Mouse (Mus musculus) spleen, adult 2 months (tissue): ENCODE measurements around the gene Nceh1. TPM values are rescaled to one million over a fixed set of nuclear protein-coding genes. Genes with fewer than 3 reads are reported as not detected.

ENCODE experiments used
- DNase-seq, 2 experiments: peaks; one replicate each; pipeline versions ENCODE4 v3.0.0 to v3.0.0-alpha.2; 2012 to 2021; ENCODE audit warnings: low spot score in 2 of 2, low read depth in 1 of 2
- H3K27ac ChIP-seq: fragments of 200-500 bp; 2 replicates; pipeline ENCODE4 v1.5.1; 2012; ENCODE audit warnings: low read length, inconsistent platforms; ENCODE audit not compliant: insufficient read depth
- H3K27me3 ChIP-seq: fragments of 200-500 bp; 2 replicates; pipeline ENCODE4 v1.6.1; 2012; ENCODE audit warnings: mild to moderate bottlenecking, moderate library complexity, low read length, inconsistent platforms; ENCODE audit not compliant: control insufficient read depth, insufficient read depth
- H3K36me3 ChIP-seq: fragments of 200-500 bp; 2 replicates; pipeline ENCODE4 v1.6.1; 2012; ENCODE audit warnings: mild to moderate bottlenecking, low read length, inconsistent platforms; ENCODE audit not compliant: control insufficient read depth, insufficient read depth
- H3K4me1 ChIP-seq: fragments of 200-500 bp; 2 replicates; pipeline ENCODE4 v1.6.1; 2011; ENCODE audit warnings: inconsistent platforms; ENCODE audit not compliant: control insufficient read depth, insufficient read depth, insufficient read length
- H3K4me3 ChIP-seq: fragments of 200-500 bp; 2 replicates; pipeline ENCODE4 v1.5.1; 2011; ENCODE audit warnings: mild to moderate bottlenecking, inconsistent platforms; ENCODE audit not compliant: insufficient read depth, insufficient read length; ENCODE audit errors: extremely low read depth
- CTCF ChIP-seq: fragments of 200-500 bp; IDR thresholded peaks from 2 replicates; pipeline ENCODE4 v1.5.1; 2011; ENCODE audit warnings: mild to moderate bottlenecking, inconsistent platforms; ENCODE audit not compliant: insufficient read depth, insufficient read length, insufficient replicate concordance; ENCODE audit errors: extremely low read depth
- POLR2A ChIP-seq: fragments of 200-500 bp; IDR thresholded peaks from 2 replicates; pipeline ENCODE4 v1.6.1; 2011; ENCODE audit warnings: low read depth, low read length, inconsistent platforms
- WGBS: fragments of 180-500 bp; shearing (Covaris S2); methylation state at CpG from one replicate; pipeline ENCODE4 v1.1.7; 2018; 5-methylcytosine and 5-hydroxymethylcytosine counted together
- polyA plus RNA-seq: library from polyadenylated mRNA; depleted of rRNA; stranded (reverse); fragments of >200 nt; gene quantifications from 2 replicates; pipeline ENCODE4 v1.2.3, GENCODE M21; 2012; rRNA removed

Gene Nceh1
- polyA plus RNA-seq, 1 experiment, result 23.0 TPM

DNA sequence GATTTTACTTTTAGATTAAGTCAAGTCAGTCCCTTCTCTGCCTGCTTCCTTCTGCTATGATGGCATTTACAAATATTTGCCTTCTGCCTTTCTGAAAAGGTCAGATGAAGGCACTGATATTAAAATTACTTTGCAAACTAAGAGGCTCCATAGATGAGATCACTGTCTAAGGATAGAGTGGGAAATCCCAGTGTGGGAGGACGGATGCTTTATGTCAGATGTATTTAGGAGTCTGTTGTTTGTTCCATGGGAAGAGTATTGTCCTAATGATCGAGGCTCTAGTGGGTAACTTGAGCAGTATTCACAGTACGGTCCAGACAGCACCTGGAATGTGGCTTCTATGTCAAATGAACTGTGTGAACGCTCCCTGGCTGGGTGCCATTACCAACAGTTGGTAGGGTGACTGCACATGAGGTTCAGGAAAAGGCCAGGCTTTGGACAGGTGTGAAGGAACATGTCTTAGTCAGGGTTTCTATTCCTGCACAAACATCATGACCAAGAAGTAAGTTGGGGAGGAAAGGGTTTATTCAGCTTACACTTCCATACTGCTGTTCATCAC, 143.9 kb downstream of the Nceh1 start:
- no peak overlapping the region for H3K27ac ChIP-seq
- peaks cover 2% of the 10 kb centered on the region; the same call in 1 of the 2 replicates for H3K4me1 ChIP-seq
- no peaks in the 10 kb centered on the region for H3K36me3 ChIP-seq
- no peak for DNase-seq
- H3K27me3 ChIP-seq, result no peaks in the 10 kb centered on the region
- H3K4me3 ChIP-seq, result no peak overlapping the region
- WGBS, result 79% methylated on average over 4 of the region's 4 CpGs
- TF ChIP-seq POLR2A, result no peak
- TF ChIP-seq CTCF, result no peak

GRCm38 (mm10) chr3:27330706-27331105, 147.9 kb downstream of the Nceh1 start:
- H3K36me3 ChIP-seq, result peaks cover 4% of the 10 kb centered on the region
- WGBS, result 14% methylated on average over 5 of the region's 5 CpGs
- H3K4me1 ChIP-seq, result peaks cover 2% of the 10 kb centered on the region; the same call in 1 of the 2 replicates
- no peak overlapping the region for H3K27ac ChIP-seq
- no peak for DNase-seq
- H3K27me3 ChIP-seq, result no peaks in the 10 kb centered on the region
- no peak overlapping the region for H3K4me3 ChIP-seq
- TF ChIP-seq POLR2A, result no peak
- no peak for TF ChIP-seq CTCF

Other genes with a start within 250 kb of the Nceh1 start
- 0.90 and 1.2 TPM in 2 replicates for gene Ect2, start 29.1 kb upstream of the Nceh1 start, polyA plus RNA-seq
- gene Tnfsf10, start 134.1 kb downstream of the Nceh1 start, polyA plus RNA-seq, result 1.6 and 1.7 TPM in 2 replicates
- not detected in 2 replicates for gene Ghsr, start 188.4 kb downstream of the Nceh1 start, polyA plus RNA-seq